Mouse (Mus musculus): ENCODE results near the gene Man1c1.

Man1c1 gene

GRCm38 (mm10) chr4:134512798-134513197, 191.3 kb downstream of the Man1c1 start:
- no peak for DNase-seq (ENCODE audit: low read depth, low spot score)

- no peak for DNase-seq (ENCODE audit: low read depth, low spot score)
Observed at GRCm38 (mm10) chr4:134511730-134512129, 192.4 kb downstream of the Man1c1 start.

Measured in embryo, embryonic 11.5 days (tissue).